Mouse (Mus musculus): ENCODE results near the gene Syn2.
A peak's percentile ranks its signal among the peaks of the same experiment; 100 is the strongest.

Syn2 gene

DNA sequence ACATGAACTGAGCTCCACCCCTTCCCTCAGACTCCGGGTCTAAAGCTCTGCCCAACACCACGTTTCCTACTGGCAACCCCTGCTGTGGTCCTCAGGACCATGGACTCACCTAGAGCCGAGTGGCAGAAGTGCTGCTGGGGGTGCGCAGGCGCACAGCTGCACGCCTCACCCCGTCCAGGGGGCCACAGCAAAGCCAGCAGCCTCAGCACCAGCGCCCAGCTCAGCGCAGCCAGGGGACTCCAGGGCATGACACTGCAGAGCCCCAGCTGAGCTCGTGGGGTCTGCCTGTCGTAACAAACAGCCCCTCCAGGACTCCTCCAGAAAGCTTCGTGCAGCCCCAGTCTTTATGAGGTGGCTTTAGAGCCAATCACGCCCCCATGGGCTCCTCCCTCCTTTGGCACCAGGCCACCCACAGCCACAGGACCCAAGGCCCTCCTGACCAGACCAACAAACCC lies 116.9 kb downstream of the Syn2 start:
- DNase-seq: no peak

DNA sequence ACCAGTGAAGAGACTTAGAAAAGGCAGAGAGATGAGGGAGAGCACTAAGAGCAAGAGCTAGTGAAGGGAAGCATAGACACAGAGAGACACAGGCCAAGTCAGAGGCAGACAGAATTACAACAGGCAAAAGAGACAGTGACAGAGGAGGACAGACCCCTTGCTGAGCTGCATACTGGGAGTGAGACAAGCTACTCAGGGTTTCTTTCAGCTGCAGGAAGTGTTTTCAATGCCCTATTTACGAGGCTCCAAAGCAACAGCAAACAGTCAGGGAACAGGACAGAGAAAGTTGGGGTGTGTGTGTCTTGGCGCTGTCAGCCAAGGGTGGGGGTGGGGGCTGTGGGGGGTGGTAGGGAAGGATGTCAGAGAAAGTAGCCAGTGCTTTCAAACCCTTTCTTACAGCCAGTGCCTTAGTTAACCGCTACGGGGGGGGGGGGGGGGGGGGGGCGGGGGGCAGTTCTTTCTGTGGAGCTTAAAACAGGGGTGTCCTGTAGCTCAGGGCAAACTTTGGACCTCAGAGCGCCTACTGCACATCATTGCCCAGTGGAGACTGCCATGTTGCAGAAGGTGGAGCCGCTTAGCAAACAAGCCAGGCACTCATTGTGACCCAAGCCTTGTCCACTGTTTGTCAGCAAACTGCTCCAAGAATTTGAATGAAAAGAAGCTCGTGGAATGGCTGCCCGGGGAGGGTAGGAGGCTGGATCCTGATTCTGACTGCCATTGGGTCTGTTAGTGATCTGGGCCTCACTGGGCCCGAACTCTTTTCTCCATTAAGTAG lies 117.6 kb downstream of the Syn2 start, which contains the start of gene Timp4:
TSS of gene Timp4 (minus strand) at position 107 of the 775 bp plus-strand sequence.
- DNase-seq: no peak

DNA sequence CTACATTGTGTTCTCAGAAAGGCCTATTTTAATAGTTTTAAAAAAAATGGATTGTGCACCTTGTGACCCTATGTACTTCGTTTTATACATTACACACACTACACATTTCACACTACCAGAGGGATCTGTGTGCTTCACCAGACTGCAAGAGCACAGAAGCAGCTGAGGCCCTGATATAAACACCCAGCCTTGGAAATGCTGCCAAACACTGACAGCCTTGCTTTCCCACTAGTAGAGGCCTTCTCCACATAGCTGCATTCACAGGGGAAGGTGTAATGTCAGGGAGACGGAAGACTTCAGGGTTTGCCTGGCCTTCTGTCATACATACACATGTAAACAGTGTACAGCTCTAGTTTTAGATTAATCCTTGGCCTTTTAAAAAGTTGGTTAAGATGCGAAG lies 120.5 kb downstream of the Syn2 start:
- DNase-seq: no peak

DNA sequence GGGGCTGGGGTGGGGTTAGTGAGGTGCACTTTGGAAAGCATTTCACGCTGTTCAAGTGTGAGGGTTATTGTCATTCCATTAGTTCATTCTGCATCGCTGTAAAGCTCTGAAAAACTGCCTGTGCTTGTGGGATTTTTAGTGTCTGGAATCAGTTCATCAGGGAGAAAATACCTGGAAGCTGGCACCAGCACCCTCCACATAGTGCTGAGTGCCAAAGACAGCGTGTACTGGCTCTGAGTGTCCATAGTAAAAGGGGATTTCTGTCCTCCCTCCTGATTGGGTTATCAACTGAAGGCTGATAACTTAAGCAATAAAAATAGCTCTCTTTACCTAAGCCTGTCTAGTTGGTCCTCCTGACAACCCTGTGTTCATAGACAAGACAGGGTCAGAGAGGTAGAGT lies 125.8 kb downstream of the Syn2 start:
- no peak for DNase-seq

DNA sequence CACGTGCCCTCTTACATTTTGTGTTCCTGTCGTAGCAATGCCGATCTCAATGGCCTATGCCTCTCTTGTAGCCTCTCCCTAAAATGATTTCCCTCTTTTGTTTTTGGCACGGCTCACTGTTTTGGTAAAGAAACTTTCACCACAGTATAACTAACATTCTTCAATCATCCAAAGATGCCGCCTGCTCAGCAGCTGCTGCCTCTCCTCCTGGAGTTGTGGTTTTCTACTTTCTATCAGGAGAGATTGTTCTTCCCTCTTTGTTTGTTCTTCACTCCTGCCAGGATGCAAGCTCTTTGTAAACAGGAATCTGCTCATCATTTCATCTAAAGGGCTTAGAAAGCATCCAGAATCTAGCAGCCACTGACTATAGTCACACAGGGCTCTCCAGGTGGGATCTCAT lies 132.1 kb downstream of the Syn2 start:
- no peak for DNase-seq

DNA sequence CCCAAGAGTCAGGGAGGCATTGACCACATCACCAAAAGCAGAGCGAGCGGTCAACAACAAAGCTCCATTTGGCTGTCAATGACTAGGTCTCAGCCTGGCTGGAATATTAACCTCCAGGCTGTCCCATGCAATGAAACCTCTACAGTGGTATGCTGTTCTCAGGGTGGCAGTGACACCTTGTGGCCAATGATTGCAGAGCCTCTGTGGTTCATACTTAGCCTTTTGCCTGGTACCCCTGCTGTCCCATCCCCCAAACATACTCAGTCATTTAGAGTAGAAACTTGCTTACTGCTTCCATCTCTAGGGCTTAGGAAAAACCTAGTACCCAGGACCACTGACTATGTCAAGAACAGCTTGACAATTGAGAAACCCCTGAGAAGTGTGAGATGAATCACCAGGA lies 133.2 kb downstream of the Syn2 start:
- DNase-seq: peak; percentile 83

DNA sequence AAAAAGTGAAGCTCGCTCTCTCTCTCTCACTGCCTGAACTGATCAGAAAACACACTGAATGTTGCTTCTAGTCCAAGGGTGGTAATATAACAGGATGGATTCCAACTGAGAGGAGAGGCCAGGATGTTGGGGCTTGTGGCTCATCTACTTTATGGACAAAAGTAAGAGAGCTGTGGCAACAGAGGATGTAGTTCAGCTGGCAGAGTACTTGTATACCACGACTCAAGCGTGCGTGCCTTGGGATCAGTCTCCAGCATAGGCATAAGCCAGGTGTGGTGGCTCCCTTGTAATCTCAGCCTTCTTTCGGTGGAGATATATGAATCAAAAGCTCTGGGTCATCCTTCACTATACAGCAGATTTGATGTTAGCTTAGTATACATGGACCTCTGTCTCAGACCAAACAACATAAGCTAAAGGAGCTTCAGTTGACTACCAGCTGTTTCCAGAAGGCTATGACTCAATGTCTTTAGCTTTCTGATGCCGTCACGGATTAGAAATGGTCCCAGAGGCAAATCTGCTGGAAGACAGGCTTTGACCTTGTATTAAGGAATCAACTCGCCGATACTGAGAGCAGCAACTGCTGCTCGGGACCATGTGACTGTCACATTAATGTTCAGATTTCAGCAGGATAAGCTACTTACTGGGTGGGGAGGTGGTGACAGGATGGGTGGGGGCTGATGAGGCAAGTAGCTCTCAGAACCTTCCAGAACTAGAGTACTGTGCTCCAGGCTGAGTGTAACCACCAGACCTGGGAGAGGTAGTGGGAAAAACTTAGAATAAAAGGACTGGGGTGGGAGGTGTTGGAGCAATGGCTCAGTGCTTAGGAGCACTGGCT lies 134.1 kb downstream of the Syn2 start:
- DNase-seq: no peak

DNA sequence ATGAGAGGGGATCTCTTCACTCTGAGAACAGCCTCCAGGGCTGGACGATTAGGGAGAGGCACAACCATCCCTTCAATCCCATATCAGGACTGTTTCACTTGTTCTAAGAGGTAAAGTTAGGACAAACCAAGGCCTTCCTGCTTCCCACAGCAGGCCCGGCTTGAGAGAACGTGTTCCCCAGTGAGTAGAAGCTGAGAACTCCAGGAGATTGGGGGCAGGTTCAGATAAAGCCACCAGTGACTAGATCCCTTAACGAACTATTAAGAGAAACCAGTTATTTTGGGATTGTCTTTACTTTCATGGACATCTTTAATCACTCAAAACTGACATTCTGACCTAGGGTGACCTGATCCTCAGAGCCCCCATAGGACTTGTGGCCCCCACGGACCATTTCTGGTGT lies 134.9 kb downstream of the Syn2 start:
- DNase-seq: no peak

DNA sequence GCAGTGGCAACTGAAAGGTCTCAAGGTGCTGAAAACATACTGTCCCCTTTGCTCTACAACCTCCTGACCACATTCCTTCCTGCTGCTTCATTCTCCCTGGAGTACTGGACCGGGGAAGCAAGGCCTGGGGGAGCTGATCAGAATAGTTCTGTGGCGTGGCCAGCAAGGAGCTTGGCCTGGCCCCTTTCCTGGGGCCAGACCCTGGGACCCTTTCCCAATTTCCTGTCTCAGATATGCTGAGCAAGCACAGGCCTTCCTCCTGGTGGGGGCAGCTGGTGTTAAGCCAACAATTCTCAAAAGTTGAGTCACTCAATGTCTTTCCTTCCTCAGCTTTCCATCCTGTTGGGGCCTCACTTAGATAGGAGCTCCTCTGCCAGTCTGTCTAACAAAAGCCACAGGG lies 135.4 kb downstream of the Syn2 start:
- DNase-seq: no peak

DNA sequence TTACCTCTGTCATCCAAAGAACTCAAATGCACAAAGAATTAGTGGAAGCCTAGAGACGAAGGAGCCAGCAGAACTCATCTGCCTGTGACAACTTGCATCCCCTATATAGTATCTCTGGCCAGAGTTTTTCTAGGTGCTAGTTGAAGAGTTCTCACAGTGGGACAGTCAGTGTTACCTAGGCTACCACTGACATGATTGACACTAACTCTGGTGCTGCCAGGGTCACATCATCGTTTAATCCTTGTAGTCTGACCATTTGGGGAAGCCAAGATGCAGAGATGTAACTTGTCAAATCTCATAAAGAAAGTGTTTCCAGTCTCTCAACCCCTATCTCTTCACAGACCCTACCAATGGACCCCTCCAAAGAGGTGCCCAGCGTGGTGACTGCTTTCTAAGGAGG lies 136.6 kb downstream of the Syn2 start:
- DNase-seq: no peak

DNA sequence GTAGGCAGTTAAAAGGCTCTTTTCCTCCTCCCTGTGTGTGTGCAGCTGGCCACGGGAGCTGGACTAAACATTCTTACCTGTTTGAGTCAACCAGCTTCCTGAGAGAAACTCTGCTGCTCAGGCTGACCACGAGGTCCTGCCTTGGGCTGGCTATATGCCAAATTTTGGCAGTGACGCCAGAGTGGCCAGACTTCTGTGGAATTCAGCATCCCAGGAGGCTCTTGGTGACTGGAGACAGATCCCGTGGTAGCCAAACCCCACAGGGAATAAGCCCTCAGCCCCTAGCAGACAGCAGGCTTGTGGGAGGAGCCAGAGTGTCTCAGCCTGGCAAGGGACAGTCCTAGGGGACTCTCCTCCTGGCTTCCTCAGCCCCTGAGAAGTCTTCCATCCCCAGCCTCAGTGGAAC lies 137.2 kb downstream of the Syn2 start:
- peak; percentile 63 for DNase-seq

DNA sequence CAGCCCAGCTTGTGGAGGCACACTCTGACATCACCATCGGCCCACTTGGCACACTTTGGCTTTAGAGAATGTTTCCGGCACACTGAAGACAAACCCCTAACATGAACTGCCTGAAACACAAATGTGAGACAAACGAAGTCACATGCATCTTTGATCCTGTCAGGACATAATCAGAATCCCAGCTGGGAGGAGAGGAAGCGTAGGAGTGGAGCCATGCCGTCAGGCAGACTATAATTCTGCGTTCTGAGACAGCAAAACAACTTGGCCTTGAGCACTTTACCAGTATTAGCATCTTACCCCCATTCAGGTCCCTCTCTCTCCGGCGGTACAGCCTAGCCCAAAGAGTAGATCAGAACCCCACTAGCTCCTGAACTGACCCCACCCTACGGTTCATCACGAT lies 138.6 kb downstream of the Syn2 start:
- DNase-seq: no peak

DNA sequence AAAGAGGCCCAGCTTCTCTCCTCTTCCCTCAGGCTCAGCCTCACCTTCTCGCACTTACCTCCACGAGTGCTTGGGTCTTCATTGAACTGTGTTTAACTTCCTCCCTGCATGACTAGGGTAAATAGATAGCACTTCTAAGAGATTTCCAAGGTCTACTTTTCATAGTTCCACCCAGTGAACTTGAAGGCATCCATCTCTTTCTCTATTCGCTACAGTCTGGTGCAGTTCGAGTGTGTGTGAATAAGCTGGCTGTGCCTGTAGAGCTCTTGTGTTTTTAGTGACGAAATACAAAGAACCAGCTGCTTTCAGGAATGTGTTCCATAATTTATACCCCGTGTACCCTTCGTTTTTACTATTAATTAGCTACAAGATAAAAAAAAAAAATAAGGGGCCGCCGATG lies 140.0 kb downstream of the Syn2 start:
- DNase-seq: no peak

DNA sequence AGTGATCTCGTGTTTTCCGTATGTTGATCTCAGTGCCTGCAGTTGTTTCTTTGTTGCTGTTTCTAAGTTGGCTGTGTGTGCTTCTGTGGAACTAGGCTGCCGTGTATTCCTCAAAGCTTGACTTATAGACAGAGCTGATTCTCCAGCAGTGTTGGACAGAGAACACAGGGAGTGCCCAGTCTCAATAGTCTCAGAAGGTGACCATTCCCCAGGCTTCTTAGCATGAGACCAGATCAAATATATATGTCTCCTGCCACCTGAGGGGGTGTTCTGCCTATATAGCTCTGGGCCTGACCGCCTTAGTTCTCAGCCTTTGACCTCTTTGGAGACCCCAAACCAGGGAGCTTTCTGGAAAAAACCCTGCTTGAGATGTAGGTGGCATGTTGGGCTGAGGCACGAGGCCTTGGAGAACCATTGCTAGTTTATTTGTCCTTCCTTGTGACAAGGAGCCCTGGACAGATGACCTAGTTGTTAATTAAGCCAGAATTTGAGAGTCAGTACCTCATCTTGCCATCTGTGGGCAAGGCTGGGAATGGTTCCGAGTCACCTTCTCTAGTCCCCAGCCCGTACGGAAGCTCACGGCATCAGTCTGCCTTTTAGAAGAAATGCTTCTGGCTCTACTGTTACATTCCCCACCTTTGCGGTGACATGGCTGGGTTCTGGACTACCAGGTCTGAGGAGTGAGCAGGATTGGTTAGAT lies 140.6 kb downstream of the Syn2 start:
- DNase-seq: no peak

DNA sequence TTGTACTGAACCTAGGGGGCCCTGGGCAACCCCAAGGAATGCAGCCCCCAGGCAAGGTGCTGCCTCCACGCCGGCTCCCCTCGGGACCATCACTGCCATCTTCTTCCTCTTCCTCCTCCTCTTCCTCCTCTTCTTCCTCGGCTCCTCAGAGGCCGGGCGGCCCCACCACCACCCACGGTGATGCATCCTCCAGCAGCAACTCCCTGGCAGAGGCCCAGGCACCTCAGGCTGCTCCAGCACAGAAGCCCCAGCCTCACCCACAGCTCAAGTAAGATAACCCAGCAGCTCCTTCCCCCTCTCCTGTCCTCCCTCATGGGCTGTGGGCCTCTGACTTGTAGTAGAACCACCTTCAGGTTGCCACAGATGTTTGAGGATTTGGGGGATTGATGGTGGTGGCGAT lies 143.4 kb downstream of the Syn2 start:
- DNase-seq: no peak

DNA sequence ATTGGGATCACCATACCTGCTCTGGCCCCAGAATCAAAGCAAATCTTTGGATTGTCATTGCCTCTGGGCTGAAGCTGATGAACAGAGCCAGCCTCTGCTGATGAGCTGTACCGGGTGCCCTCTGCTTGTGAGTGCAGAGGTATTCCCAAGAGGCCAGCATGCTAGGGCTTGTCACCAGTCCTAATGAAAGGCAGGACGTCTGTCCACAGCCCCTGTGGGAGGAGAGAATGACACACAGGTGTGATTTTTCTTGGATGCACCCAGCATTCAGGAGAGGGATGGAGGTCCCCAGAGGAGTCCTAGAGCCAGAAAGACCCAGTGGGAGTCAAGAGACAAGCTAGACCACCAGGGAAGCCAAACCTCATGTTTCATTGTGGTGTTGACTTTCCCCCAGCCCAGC lies 144.9 kb downstream of the Syn2 start:
- no peak for DNase-seq

DNA sequence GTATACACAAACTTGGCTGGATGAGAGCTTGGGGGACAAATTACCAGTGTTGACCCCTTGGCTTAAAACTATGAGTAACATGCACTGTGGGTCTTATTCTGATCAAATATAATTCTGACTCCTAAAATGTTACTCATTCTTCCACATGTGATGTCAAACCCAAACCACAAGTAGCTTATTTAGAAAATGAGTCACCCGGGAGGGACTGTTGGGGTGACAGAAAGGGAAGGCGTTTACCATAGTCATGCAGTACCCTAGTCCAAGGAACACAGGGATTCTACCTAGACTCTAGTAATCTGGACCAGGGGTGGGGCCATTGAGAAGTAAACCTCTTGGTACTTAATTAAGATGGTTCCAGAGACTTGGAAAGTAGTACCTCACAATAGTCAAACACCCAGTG lies 149.5 kb downstream of the Syn2 start:
- no peak for DNase-seq

DNA sequence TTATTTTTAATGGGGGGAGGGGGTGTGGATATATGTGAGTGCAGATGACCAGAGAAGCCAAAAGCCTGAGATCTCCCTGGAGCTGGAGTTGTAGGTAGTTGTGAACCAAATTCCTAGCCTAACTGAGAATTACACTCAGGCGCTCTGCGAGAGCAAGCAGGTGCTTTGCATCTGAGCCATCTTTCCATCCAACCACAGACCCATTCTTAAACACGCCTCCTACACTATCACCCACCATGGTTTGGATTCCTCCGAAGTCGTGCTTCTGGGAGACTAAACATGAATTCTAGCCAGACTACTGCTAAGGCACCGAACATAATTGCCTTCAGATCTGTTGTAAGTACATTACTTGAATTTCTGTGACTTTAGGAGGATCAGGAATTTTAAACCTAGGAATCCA lies 151.7 kb downstream of the Syn2 start:
- no peak for DNase-seq

DNA sequence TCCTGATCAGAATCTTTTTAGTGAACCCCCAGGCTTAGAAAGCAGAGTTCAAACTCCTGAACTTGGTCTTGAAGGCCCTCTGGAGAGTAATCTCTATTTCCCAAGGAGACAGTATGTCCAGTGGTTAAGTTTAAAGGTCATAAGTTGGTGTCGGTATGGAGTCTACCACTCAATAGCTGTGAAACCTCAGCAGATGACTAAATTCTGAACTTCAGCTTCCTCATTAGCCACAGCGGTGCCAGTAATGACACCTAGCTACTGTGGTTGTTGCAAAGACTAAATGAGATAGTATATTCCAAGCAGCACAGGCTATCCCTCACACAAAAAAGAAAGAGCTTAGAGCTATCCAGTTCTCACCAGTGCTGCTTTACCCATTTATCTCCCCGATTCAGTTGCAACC lies 153.5 kb downstream of the Syn2 start:
- DNase-seq: no peak

DNA sequence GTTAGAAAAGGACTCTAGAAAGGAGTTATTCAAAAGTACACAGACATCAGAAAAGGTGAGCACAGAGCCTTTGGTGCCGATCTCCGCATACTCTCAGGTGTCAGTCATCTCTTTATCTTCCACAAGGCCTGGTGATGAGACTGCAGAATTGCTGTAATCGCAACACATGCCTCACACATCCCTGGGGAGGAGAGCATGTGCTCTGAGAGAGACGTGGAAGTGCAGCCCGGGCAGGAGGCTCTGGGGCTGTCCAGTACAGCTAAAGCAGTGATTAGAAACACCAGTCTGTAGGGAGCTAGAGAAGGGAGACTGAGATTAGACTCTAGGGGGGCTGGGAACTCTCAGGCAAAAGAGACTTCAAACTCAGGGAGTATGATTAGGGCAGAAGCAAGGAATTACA lies 155.9 kb downstream of the Syn2 start:
- no peak for DNase-seq

DNA sequence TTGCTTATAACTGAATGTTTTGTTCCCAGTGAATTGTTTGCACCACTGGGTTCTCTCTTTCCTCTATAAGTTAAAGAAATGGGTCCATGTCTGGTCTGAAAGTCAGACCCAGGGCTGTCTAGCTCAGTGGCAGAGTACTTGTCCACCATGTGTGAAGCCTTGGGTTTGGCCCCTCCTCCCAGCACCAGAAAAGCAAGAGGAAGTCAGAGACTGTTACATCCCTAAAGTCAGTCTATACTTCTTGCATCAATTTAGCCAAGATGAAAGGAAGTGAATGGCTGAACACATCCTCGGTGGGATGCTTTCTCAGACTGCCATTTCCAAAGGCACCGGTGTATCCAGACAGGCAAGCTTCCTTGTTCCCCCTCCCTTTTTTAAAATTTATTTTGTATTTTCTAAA lies 156.4 kb downstream of the Syn2 start:
- DNase-seq: no peak

DNA sequence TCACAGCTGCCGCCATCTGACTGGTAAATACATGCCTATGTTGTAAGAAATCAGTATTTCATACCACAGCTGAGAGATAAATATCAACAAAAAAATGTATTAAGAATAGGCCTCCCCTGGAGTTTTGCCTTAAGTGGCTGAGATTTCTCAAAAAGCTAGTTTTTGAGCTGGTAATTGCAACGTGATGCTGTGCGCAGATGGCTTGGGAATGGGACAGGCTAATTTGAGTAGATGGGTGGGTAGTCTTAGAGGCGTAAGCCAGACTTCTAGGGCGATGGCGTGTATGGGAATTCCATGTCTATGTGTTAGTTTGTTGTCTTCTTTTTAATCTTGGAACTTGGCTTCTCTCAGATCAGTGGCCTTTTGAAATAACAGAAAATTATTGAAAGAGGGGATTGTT lies 157.1 kb downstream of the Syn2 start:
- no peak for DNase-seq

DNA sequence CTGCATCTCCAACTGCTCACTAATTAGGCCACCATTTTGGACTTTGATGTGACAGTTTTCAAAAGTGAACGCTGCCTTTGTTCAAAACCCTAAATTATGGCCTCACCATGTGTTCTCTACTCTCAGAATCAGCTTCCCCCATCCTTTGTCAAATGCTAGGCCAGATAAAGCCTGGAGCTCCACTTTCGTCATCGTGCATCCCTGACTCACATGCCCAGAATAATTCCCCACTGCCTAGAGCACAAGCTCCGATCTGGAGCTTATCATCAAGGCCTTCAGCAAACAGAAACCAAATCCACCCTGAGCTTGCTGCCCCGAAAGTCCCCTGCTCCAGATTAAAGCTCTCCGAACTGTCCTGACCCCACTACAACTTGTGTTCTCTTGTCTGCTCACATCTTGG lies 157.9 kb downstream of the Syn2 start:
- no peak for DNase-seq

DNA sequence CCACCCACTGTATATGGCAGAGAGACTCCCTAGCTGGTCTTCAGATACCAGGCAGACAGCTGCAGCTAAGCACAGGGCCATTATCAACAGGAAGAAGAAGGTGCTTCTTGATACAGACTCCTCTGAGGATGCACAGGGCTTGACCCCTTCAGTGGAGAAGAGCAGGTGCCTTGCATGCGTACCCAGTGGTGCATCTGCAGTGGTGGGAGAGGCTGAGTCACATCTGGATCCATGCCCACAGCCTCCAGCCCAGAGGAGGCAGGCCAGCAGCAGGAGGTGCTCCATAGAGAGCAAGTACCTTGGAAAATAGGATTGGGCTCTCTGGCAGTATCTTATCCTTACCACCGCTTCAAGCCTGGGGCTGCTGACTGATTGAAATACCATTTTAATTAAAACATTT lies 159.2 kb downstream of the Syn2 start:
- DNase-seq: no peak
